Mouse (Mus musculus) olfactory bulb, adult 2 months (tissue): ENCODE results near the gene Papss1. TPM values are rescaled to one million over a fixed set of nuclear protein-coding genes. Genes with fewer than 3 reads are reported as not detected.

Experiments
- H3K27ac ChIP-seq: fragments of 200-500 bp; 2 replicates; pipeline ENCODE4 v1.5.1; 2012; ENCODE audit warnings: low read depth, low read length; ENCODE audit not compliant: insufficient read depth
- H3K4me1 ChIP-seq: fragments of 200-500 bp; 2 replicates; pipeline ENCODE4 v1.6.1; 2012; ENCODE audit warnings: low read length; ENCODE audit not compliant: control insufficient read depth, insufficient read depth
- H3K4me3 ChIP-seq: fragments of 200-500 bp; 2 replicates; pipeline ENCODE4 v1.5.1; 2012; ENCODE audit warnings: mild to moderate bottlenecking, low read depth, low read length, moderate library complexity; ENCODE audit not compliant: insufficient read depth
- CTCF ChIP-seq: fragments of 200-500 bp; IDR thresholded peaks from 2 replicates; pipeline ENCODE4 v1.5.1; 2012; ENCODE audit warnings: low read depth, mild to moderate bottlenecking, low read length, moderate library complexity; ENCODE audit not compliant: insufficient read depth
- POLR2A ChIP-seq: fragments of 200-500 bp; IDR thresholded peaks from 2 replicates; pipeline ENCODE4 v1.6.1; 2012; ENCODE audit warnings: mild to moderate bottlenecking, low read depth, low read length, moderate library complexity; ENCODE audit not compliant: insufficient read depth
- WGBS: fragments of 180-500 bp; shearing (Covaris S2); methylation state at CpG from one replicate; pipeline ENCODE4 v1.1.7; 2018; 5-methylcytosine and 5-hydroxymethylcytosine counted together
- polyA plus RNA-seq: library from polyadenylated mRNA; stranded (reverse); fragments of >200 nt; gene quantifications from 2 replicates; pipeline ENCODE4 v1.2.4, GENCODE M21; 2012; ENCODE audit warnings: low replicate concordance; ENCODE audit not compliant: missing spikeins, insufficient read depth, insufficient read length

Gene Papss1
- polyA plus RNA-seq, 1 experiment = not detected

- TF ChIP-seq POLR2A = no peak
- no peak for TF ChIP-seq CTCF
- WGBS = 90% methylated on average over 3 of the region's 3 CpGs
- Histone ChIP-seq H3K27ac (no peak overlapping the region), H3K4me3 (no peak overlapping the region), H3K4me1 (no peaks in the 10 kb centered on the region)
Observed at GRCm38 (mm10) chr3:131573555-131573954, 9.0 kb downstream of the Papss1 start.

GRCm38 (mm10) chr3:131578434-131579104, 14.0 kb downstream of the Papss1 start:
- Histone ChIP-seq H3K27ac (no peak overlapping the region), H3K4me1 (no peaks in the 10 kb centered on the region), H3K4me3 (no peak overlapping the region)
- WGBS = 73% methylated on average over 7 of the region's 7 CpGs
- TF ChIP-seq POLR2A = no peak
- TF ChIP-seq CTCF = no peak

GRCm38 (mm10) chr3:131580040-131580439, 15.5 kb downstream of the Papss1 start:
- H3K4me3 ChIP-seq = no peak overlapping the region
- no peak for TF ChIP-seq CTCF
- TF ChIP-seq POLR2A = no peak
- no peaks in the 10 kb centered on the region for H3K4me1 ChIP-seq
- H3K27ac ChIP-seq = no peak overlapping the region
- 92% methylated on average over 4 of the region's 4 CpGs for WGBS

GRCm38 (mm10) chr3:131581096-131581495, 16.5 kb downstream of the Papss1 start:
- TF ChIP-seq CTCF = no peak
- Histone ChIP-seq H3K27ac (no peak overlapping the region), H3K4me1 (no peaks in the 10 kb centered on the region), H3K4me3 (no peak overlapping the region)
- 87% methylated on average over 7 of the region's 7 CpGs for WGBS

- H3K4me3 ChIP-seq = no peak overlapping the region
- TF ChIP-seq POLR2A = no peak
- TF ChIP-seq CTCF = no peak
- 93% methylated on average over 3 of the region's 3 CpGs for WGBS
Observed at GRCm38 (mm10) chr3:131586818-131587217, 22.2 kb downstream of the Papss1 start.

GRCm38 (mm10) chr3:131587959-131588358, 23.4 kb downstream of the Papss1 start:
- Histone ChIP-seq H3K4me3 (no peak overlapping the region), H3K4me1 (no peaks in the 10 kb centered on the region), H3K27ac (no peak overlapping the region)
- no peak for TF ChIP-seq POLR2A
- no peak for TF ChIP-seq CTCF
- 95% methylated on average over 10 of the region's 10 CpGs for WGBS

More at GRCm38 (mm10) chr3:131586818-131587217, 22.2 kb downstream of the Papss1 start:
- Histone ChIP-seq H3K27ac (no peak overlapping the region), H3K4me1 (no peaks in the 10 kb centered on the region)

GRCm38 (mm10) chr3:131593143-131593798, 28.7 kb downstream of the Papss1 start:
- no peak for TF ChIP-seq POLR2A
- TF ChIP-seq CTCF = no peak
- Histone ChIP-seq H3K4me1 (peaks cover 7% of the 10 kb centered on the region), H3K27ac (no peak overlapping the region), H3K4me3 (no peak overlapping the region)
- WGBS = 72% methylated on average over 15 of the region's 15 CpGs

GRCm38 (mm10) chr3:131594361-131594760, 29.8 kb downstream of the Papss1 start:
- TF ChIP-seq CTCF (no peak), POLR2A (no peak)
- 96% methylated on average over 11 of the region's 11 CpGs for WGBS
- Histone ChIP-seq H3K27ac (no peak overlapping the region), H3K4me3 (no peak overlapping the region), H3K4me1 (peaks cover 7% of the 10 kb centered on the region)

GRCm38 (mm10) chr3:131595546-131596245, 31.1 kb downstream of the Papss1 start:
- 59% methylated on average over 14 of the region's 14 CpGs for WGBS
- Histone ChIP-seq H3K4me1 (peaks cover 7% of the 10 kb centered on the region), H3K4me3 (no peak overlapping the region), H3K27ac (0 out of 2 replicates have a peak overlapping the region, but pooled peaks have one; percentile 10)
- TF ChIP-seq CTCF = no peak
- TF ChIP-seq POLR2A = no peak
